Mouse (Mus musculus) left cerebral cortex, postnatal 4 days (tissue): ENCODE results near the gene Vmn1r207-ps. TPM values are rescaled to one million over a fixed set of nuclear protein-coding genes. Genes with fewer than 3 reads are reported as not detected.
"Not testable (repeated sequence)": the region's sequence is repeated elsewhere in the genome, so short reads cannot be mapped to it uniquely, and the experiment has no call there.

ENCODE experiments used
- DNase-seq: peaks from one replicate; pipeline ENCODE4 v3.0.0-alpha.2; 2022
- intact Hi-C: fragments of 180-260 bp; cut with DNase I; formaldehyde crosslinking; loops from one replicate; pipeline ENCODE4 v1.15.1; 2025
- total RNA-seq, 2 experiments: library from RNA; stranded (reverse); gene quantifications; 2 replicates each; pipeline ENCODE4 v1.2.3; 2021

The Vmn1r207-ps gene
- under 1 TPM; 0.12 to 0.14 TPM for total RNA-seq

- DNase-seq, intact Hi-C loops: not testable (repeated sequence)
Measured at GRCm38 (mm10) chr13:22729529-22729928, at the start of gene Vmn1r207-ps. TSS of gene Vmn1r207-ps (minus strand) at chr13:22729629.

GRCm38 (mm10) chr13:22777300-22777699 is 47.9 kb upstream of the Vmn1r207-ps start, which contains the start of gene Vmn1r208:
TSS of gene Vmn1r208 (minus strand) at chr13:22777400.
- intact Hi-C loops, DNase-seq: not testable (repeated sequence)

- intact Hi-C loops, DNase-seq: not testable (repeated sequence)
Measured at GRCm38 (mm10) chr13:22771592-22771991, 42.2 kb upstream of the Vmn1r207-ps start.

GRCm38 (mm10) chr13:22747524-22747923 is 18.1 kb upstream of the Vmn1r207-ps start:
- no peak for DNase-seq
- intact Hi-C loops: no loop called here

- intact Hi-C loops, DNase-seq: not testable (repeated sequence)
Measured at GRCm38 (mm10) chr13:22706947-22707346, 22.5 kb downstream of the Vmn1r207-ps start.

GRCm38 (mm10) chr13:22702951-22703350 is 26.5 kb downstream of the Vmn1r207-ps start:
- DNase-seq, intact Hi-C loops: not testable (repeated sequence)

Other genes with a start within 250 kb of the Vmn1r207-ps start
- gene Vmn1r202, start 224.2 kb downstream of the Vmn1r207-ps start, total RNA-seq: not detected
- under 1 TPM in 1 of 2 experiments, not detected in 1; 0.06 TPM for gene Vmn1r203, start 211.5 kb downstream of the Vmn1r207-ps start, total RNA-seq
- gene Vmn1r204, start 176.4 kb downstream of the Vmn1r207-ps start, total RNA-seq: not detected
- not detected for gene Vmn1r205, start 136.6 kb downstream of the Vmn1r207-ps start, total RNA-seq
- gene Vmn1r206, start 105.4 kb downstream of the Vmn1r207-ps start, total RNA-seq: not detected
- not detected for gene Vmn1r208, start 47.8 kb upstream of the Vmn1r207-ps start, total RNA-seq
- under 1 TPM in 1 of 2 experiments, not detected in 1; 0.06 TPM for gene Vmn1r209, start 80.1 kb upstream of the Vmn1r207-ps start, total RNA-seq
- gene Vmn1r210, start 101.7 kb upstream of the Vmn1r207-ps start, total RNA-seq: not detected
- not detected for gene Vmn1r211, start 127.9 kb upstream of the Vmn1r207-ps start, total RNA-seq
- not detected for gene Vmn1r212, start 154.6 kb upstream of the Vmn1r207-ps start, total RNA-seq